Mouse (Mus musculus): ENCODE results near the gene C2cd5. TPM values are rescaled to one million over a fixed set of nuclear protein-coding genes. Genes with fewer than 3 reads are reported as not detected.
"Not testable (repeated sequence)": the region's sequence is repeated elsewhere in the genome, so short reads cannot be mapped to it uniquely, and the experiment has no call there.

C2cd5 gene
- polyA plus RNA-seq, 1 experiment from 2014 or later: 43.9 TPM

DNA sequence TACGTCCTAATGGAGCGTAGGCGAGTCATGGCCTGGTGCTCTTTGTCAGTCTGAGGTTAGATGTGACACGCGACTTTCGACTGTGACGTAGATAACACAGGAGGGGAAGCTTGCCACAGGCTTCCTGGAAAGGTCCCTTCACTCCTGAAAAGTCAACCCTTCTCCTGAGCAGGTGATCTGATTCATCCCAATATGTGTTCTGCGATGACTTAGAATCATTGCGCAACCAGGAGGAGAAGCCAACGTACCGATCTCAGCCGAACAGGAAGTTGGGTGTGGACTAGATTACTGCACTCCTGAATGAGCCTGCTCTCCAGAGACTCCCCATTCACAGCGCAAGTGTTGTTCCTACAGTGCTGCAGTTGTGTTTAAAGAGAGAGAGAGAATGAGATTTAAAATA, 110.4 kb downstream of the C2cd5 start:
- ATAC-seq (ENCODE audit: low FRiP score): no peak
- no peaks in the 10 kb centered on the region for H3K27me3 ChIP-seq (replicated peaks)
- no peak overlapping the region for H3K4me3 ChIP-seq (replicated peaks)
- H3K36me3 ChIP-seq: no peaks in the 10 kb centered on the region
- H3K9me3 ChIP-seq (replicated peaks): no peaks in the 10 kb centered on the region
- no peak overlapping the region for H3K27ac ChIP-seq (replicated peaks)
- 86% methylated on average over 13 of the region's 13 CpGs for WGBS
- peaks cover 28% of the 10 kb centered on the region for H3K4me1 ChIP-seq
- no peak overlapping the region for H3K9ac ChIP-seq (replicated peaks)
- H3K4me2 ChIP-seq: no peak overlapping the region

DNA sequence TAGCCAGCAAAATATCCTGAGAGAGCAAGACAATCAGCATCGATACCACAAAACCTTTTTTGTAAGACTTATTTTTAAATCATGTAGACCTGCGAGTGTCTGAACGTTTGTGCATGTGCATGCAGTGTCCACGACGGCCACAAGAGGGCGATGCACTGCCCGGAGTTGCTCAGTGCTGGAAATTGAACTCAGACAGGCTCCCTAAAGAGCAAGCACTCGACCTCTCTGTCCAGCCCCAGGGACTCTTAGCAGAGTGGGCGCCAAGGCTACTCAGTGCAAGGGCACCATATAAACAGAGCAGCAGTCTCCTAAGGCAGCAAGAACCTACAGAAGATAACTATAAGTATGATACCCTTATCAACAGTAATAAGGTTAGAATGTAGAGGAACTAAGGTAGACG, 111.2 kb downstream of the C2cd5 start:
- Histone ChIP-seq H3K4me2 (no peak overlapping the region), H3K27me3 (replicated peaks) (no peaks in the 10 kb centered on the region), H3K4me3 (replicated peaks) (no peak overlapping the region), H3K27ac (replicated peaks) (no peak overlapping the region), H3K36me3 (no peaks in the 10 kb centered on the region), H3K4me1 (peaks cover 22% of the 10 kb centered on the region), H3K9me3 (replicated peaks) (no peaks in the 10 kb centered on the region), H3K9ac (replicated peaks) (no peak overlapping the region)
- ATAC-seq (ENCODE audit: low FRiP score): no peak
- 29% methylated on average over 10 of the region's 10 CpGs for WGBS

DNA sequence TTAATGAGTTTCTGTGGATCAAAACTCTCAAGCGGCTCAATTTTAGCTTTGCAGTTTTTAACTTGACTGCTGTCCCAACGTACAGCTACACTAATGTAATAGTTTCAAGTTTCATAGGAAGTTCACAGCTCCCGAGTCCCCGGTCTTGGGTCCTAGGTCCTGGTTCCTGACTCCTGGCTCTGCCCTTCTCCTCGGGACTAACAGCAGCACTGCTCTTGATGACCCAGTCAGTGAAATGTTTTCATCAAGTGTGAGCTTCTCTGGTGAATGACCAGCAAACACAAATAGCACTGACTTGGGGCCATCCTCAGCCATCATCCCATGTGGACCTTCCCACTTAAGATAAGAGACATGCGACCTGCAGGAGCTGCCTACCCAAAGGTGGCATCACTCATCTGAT, 111.7 kb downstream of the C2cd5 start:
- no peak overlapping the region for H3K27ac ChIP-seq (replicated peaks)
- no peaks in the 10 kb centered on the region for H3K36me3 ChIP-seq
- H3K9ac ChIP-seq (replicated peaks): no peak overlapping the region
- H3K4me3 ChIP-seq (replicated peaks): no peak overlapping the region
- no peaks in the 10 kb centered on the region for H3K27me3 ChIP-seq (replicated peaks)
- no peak overlapping the region for H3K4me2 ChIP-seq
- no peak for ATAC-seq (ENCODE audit: low FRiP score)
- 83% methylated on average over 6 of the region's 6 CpGs for WGBS
- no peaks in the 10 kb centered on the region for H3K9me3 ChIP-seq (replicated peaks)
- H3K4me1 ChIP-seq: peaks cover 19% of the 10 kb centered on the region

DNA sequence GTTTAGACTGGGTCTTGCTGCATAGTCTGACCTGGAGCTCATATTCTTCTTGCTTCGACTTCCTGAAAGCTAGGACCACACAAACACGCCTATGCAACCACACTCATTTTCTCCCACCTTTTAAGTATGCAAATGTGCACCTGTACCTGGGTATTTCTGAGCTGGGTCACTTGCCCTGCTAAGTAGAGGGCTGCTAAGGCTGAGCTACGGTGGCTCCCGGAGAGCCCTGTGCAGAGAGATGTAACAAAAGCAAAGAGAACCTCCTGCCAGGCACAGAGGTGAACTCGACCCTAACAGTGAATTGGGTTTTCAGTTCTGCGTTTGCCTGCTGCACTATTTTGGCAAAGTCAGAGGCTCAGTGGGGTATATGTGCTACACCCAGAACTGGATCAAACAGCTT, 112.3 kb downstream of the C2cd5 start:
- Histone ChIP-seq H3K9me3 (replicated peaks) (no peaks in the 10 kb centered on the region), H3K27me3 (replicated peaks) (no peaks in the 10 kb centered on the region), H3K27ac (replicated peaks) (no peak overlapping the region), H3K4me3 (replicated peaks) (no peak overlapping the region), H3K4me2 (no peak overlapping the region), H3K4me1 (peaks cover 16% of the 10 kb centered on the region), H3K36me3 (no peaks in the 10 kb centered on the region), H3K9ac (replicated peaks) (no peak overlapping the region)
- no peak for ATAC-seq (ENCODE audit: low FRiP score)
- WGBS: 75% methylated on average over 6 of the region's 6 CpGs

GRCm38 (mm10) chr6:142986706-142987105, 113.2 kb downstream of the C2cd5 start:
- not testable (repeated sequence) for H3K4me1 ChIP-seq; H3K27me3 ChIP-seq (replicated peaks); H3K27ac ChIP-seq (replicated peaks); H3K4me3 ChIP-seq (replicated peaks); H3K4me2 ChIP-seq; H3K9ac ChIP-seq (replicated peaks); ATAC-seq (ENCODE audit: low FRiP score); H3K36me3 ChIP-seq; H3K9me3 ChIP-seq (replicated peaks)
- 91% methylated on average over 9 of the region's 9 CpGs for WGBS

GRCm38 (mm10) chr6:142985561-142986238, 114.2 kb downstream of the C2cd5 start:
- not testable (repeated sequence) for H3K9ac ChIP-seq (replicated peaks); H3K27ac ChIP-seq (replicated peaks); H3K4me2 ChIP-seq; H3K9me3 ChIP-seq (replicated peaks); H3K36me3 ChIP-seq; H3K27me3 ChIP-seq (replicated peaks); ATAC-seq (ENCODE audit: low FRiP score); H3K4me1 ChIP-seq; H3K4me3 ChIP-seq (replicated peaks)
- 94% methylated on average over 9 of the region's 9 CpGs for WGBS

GRCm38 (mm10) chr6:142979665-142980660, 120.0 kb downstream of the C2cd5 start:
- H3K9me3 ChIP-seq (replicated peaks): no peaks in the 10 kb centered on the region
- H3K9ac ChIP-seq (replicated peaks): no peak overlapping the region
- H3K27ac ChIP-seq (replicated peaks): peak overlapping the region; percentile 63
- peak overlapping the region; percentile 9; the same call in 1 of the 2 replicates for H3K4me2 ChIP-seq
- WGBS: 29% methylated on average over 6 of the region's 6 CpGs
- H3K36me3 ChIP-seq: no peaks in the 10 kb centered on the region
- H3K4me1 ChIP-seq: peaks cover 18% of the 10 kb centered on the region
- no peaks in the 10 kb centered on the region for H3K27me3 ChIP-seq (replicated peaks)
- H3K4me3 ChIP-seq (replicated peaks): no peak overlapping the region
- ATAC-seq (ENCODE audit: low FRiP score): peak; percentile 83

DNA sequence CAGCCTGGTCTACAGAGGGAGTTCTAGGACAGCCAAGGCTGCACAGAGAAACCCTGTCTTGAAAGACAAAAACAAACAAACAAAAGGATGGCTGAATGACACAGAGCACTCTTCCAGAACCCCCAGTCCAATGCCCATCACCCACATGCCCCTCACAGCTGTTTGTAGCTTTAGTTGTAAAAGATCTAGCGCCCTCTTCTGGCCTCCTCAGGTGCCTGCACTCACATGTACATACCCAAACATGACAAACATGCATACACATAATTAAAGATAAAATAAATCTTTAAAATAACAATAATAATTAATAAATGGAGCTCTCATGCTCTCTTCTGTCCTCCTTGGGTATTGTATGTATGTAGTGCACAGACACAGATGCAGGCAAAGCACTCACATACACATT, 122.7 kb downstream of the C2cd5 start:
- ATAC-seq (ENCODE audit: low FRiP score): no peak
- Histone ChIP-seq H3K27ac (replicated peaks) (no peak overlapping the region), H3K27me3 (replicated peaks) (no peaks in the 10 kb centered on the region), H3K9ac (replicated peaks) (no peak overlapping the region), H3K9me3 (replicated peaks) (no peaks in the 10 kb centered on the region), H3K36me3 (no peaks in the 10 kb centered on the region), H3K4me2 (no peak overlapping the region), H3K4me3 (replicated peaks) (no peak overlapping the region), H3K4me1 (peaks cover 18% of the 10 kb centered on the region)
- whole genome bisulfite sequencing: 75% methylated on average over 1 of the region's 1 CpGs

DNA sequence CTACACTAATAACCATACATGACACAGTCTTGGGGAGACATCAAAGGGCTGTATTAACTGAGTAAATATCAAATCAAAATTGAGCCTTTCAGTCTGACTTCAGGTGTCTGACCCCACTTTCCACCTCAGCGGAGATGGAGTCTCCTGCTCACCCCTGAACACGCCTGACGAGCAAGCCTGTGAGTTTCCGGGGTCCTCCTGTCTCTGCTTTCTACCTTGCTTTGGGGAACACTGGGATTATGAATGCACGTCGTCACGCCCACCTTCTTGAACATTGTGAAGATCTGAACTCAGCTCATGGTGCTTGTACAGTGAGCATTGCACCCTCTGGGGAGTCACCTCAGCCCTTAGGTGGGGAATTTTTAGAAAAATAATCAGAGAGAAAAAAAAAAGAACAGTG, 126.7 kb downstream of the C2cd5 start:
- WGBS: 95% methylated on average over 7 of the region's 7 CpGs
- no peak overlapping the region for H3K4me2 ChIP-seq
- H3K27me3 ChIP-seq (replicated peaks): no peaks in the 10 kb centered on the region
- H3K4me1 ChIP-seq: no peaks in the 10 kb centered on the region
- ATAC-seq (ENCODE audit: low FRiP score): no peak
- no peaks in the 10 kb centered on the region for H3K9me3 ChIP-seq (replicated peaks)
- H3K4me3 ChIP-seq (replicated peaks): no peak overlapping the region
- H3K36me3 ChIP-seq: no peaks in the 10 kb centered on the region
- no peak overlapping the region for H3K9ac ChIP-seq (replicated peaks)
- H3K27ac ChIP-seq (replicated peaks): no peak overlapping the region

DNA sequence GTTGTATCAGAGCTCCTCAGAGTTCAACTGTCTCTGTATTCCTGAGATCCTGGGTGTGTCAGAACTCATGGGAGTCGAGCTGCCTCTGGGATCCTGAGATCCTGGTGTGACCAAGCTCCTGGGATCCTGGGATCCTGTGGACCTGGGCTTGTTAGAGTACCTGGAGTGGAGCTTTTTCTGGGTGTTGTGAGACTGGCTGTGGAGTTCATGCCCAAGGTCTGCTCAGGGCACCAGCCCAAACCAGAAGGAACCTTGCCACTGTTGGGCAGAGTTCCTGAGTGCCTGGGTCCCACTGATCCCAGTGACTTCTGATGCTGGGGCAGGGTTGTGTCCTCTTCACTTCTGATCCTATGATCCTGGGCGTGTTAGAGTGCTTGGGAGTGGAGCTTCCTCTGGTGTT, 127.7 kb downstream of the C2cd5 start:
- Histone ChIP-seq H3K27ac (replicated peaks) (no peak overlapping the region), H3K4me2 (no peak overlapping the region), H3K9me3 (replicated peaks) (no peaks in the 10 kb centered on the region), H3K4me3 (replicated peaks) (no peak overlapping the region), H3K9ac (replicated peaks) (no peak overlapping the region), H3K4me1 (no peaks in the 10 kb centered on the region), H3K27me3 (replicated peaks) (no peaks in the 10 kb centered on the region), H3K36me3 (no peaks in the 10 kb centered on the region)
- no peak for ATAC-seq (ENCODE audit: low FRiP score)
- 75% methylated on average over 2 of the region's 2 CpGs for WGBS

GRCm38 (mm10) chr6:142967407-142967806, 132.5 kb downstream of the C2cd5 start:
- Histone ChIP-seq H3K27ac (replicated peaks) (no peak overlapping the region), H3K27me3 (replicated peaks) (no peaks in the 10 kb centered on the region), H3K9me3 (replicated peaks) (no peaks in the 10 kb centered on the region), H3K9ac (replicated peaks) (no peak overlapping the region), H3K4me2 (no peak overlapping the region), H3K4me3 (replicated peaks) (no peak overlapping the region), H3K36me3 (no peaks in the 10 kb centered on the region), H3K4me1 (peaks cover 14% of the 10 kb centered on the region)
- WGBS: 95% methylated on average over 1 of the region's 1 CpGs
- no peak for ATAC-seq (ENCODE audit: low FRiP score)
